Mouse (Mus musculus) heart, embryonic 16.5 days (tissue): ENCODE results near the gene Wdr93. TPM values are rescaled to one million over a fixed set of nuclear protein-coding genes. Genes with fewer than 3 reads are reported as not detected.
"Not testable (repeated sequence)": the region's sequence is repeated elsewhere in the genome, so short reads cannot be mapped to it uniquely, and the experiment has no call there.

ENCODE experiments used
- ATAC-seq: fragments of 200-750 bp; cut with Nextera tagmentation; replicated peaks from 2 replicates; pipeline ENCODE4 v1.8.0; 2017; ENCODE audit warnings: moderate number of reproducible peaks; ENCODE audit not compliant: insufficient read depth, low FRiP score; ENCODE audit errors: extremely low read depth
- H3K27ac ChIP-seq: fragments of 300-500 bp; sonication (generic); 2 replicates; pipeline ENCODE4 v1.5.1; 2014; ENCODE audit warnings: mild to moderate bottlenecking, low read length, control low read depth, moderate library complexity
- H3K27me3 ChIP-seq: fragments of 300-500 bp; sonication (generic); 2 replicates; pipeline ENCODE4 v1.6.1; 2014; ENCODE audit warnings: low read length, mixed read lengths; ENCODE audit not compliant: control insufficient read depth, insufficient read depth
- H3K36me3 ChIP-seq: fragments of 300-500 bp; sonication (generic); 2 replicates; pipeline ENCODE4 v1.6.1; 2014; ENCODE audit not compliant: control insufficient read depth, insufficient read depth
- H3K4me1 ChIP-seq: fragments of 300-500 bp; sonication (generic); 2 replicates; pipeline ENCODE4 v1.6.1; 2014; ENCODE audit warnings: low read length, mixed read lengths; ENCODE audit not compliant: control insufficient read depth, insufficient read depth
- H3K4me2 ChIP-seq: fragments of 300-500 bp; sonication (generic); 2 replicates; pipeline ENCODE4 v1.6.1; 2014; ENCODE audit warnings: low read depth, mild to moderate bottlenecking, control low read depth, low read length
- H3K4me3 ChIP-seq: fragments of 300-500 bp; sonication (generic); 2 replicates; pipeline ENCODE4 v1.5.1; 2014; ENCODE audit warnings: mild to moderate bottlenecking, control low read depth, low read length
- H3K9ac ChIP-seq: fragments of 300-500 bp; sonication (generic); 2 replicates; pipeline ENCODE4 v1.6.1; 2014; ENCODE audit warnings: low read length, control low read depth
- H3K9me3 ChIP-seq: fragments of 300-500 bp; sonication (generic); replicated peaks from 2 replicates; pipeline ENCODE4 v1.6.1; 2016; ENCODE audit warnings: low read length; ENCODE audit not compliant: control insufficient read depth
- WGBS: fragments of 180-500 bp; shearing (Covaris S2); extraction: QIAGEN DNeasy Blood & Tissue Kit; methylation state at CpG from one replicate; pipeline ENCODE4 v1.1.7; 2014; 5-methylcytosine and 5-hydroxymethylcytosine counted together
- polyA plus RNA-seq: library from polyadenylated mRNA; unstranded; fragments of >200 nt; fragmentation: Nextera tagmentation; extraction: Ambion mirVana; gene quantifications from 2 replicates; pipeline ENCODE4 v1.2.1, GENCODE M21; 2015

Wdr93 gene
- polyA plus RNA-seq, 1 experiment from 2014 or later = 0.32 TPM

DNA sequence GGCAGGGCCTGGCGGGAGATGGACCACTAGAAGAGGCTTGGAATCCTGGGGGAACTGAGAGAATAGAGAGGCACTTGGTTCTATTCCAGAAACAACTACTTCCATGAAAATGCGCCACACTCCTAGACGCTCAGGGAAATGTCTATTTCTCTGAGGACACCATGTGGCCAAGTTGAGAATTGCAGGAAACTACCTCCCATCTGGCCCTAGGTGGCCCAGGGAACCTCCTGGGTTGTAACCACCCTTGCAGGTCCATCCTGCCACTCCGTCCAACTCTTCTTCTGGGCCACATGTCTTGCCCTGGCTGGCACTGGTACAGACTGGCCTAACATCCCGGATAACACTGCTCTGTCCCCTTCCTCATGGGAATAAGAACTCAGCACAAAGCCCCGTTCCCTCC lies 43.3 kb downstream of the Wdr93 start:
- no peak overlapping the region for H3K4me3 ChIP-seq
- ATAC-seq = peak; percentile 26; the same call in 1 of the 2 replicates
- no peaks in the 10 kb centered on the region for H3K36me3 ChIP-seq
- H3K4me2 ChIP-seq = no peak overlapping the region
- H3K9ac ChIP-seq = no peak overlapping the region
- no peak overlapping the region for H3K27ac ChIP-seq
- peaks cover 21% of the 10 kb centered on the region for H3K27me3 ChIP-seq
- H3K4me1 ChIP-seq = peaks cover 3% of the 10 kb centered on the region; the same call in 1 of the 2 replicates
- no peaks in the 10 kb centered on the region for H3K9me3 ChIP-seq
- 9% methylated on average over 6 of the region's 6 CpGs for WGBS

DNA sequence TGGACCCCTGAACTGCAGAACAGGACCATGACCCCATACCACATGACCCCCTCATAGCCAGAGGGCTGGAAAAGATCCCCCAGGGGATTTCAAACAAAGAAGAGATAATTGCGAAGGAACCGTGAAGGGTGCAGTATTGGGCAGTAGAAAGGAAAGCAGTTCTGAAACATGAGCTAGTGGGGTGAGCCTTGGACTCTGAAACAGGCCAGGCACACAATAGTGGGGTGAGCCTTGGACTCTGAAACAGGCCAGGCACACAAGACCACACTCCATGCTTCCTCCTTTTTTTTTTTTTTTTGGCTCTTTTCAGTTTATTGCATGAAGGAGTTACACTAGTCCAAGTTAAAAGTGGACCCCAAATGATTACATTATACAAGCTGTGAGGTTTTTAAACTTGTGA lies 46.8 kb downstream of the Wdr93 start:
- H3K27ac ChIP-seq, H3K4me2 ChIP-seq, H3K9ac ChIP-seq, H3K4me1 ChIP-seq, H3K9me3 ChIP-seq, H3K36me3 ChIP-seq, H3K4me3 ChIP-seq, ATAC-seq: not testable (repeated sequence)
- H3K27me3 ChIP-seq = peaks cover 53% of the 10 kb centered on the region
- WGBS = 54% methylated on average over 2 of the region's 2 CpGs

DNA sequence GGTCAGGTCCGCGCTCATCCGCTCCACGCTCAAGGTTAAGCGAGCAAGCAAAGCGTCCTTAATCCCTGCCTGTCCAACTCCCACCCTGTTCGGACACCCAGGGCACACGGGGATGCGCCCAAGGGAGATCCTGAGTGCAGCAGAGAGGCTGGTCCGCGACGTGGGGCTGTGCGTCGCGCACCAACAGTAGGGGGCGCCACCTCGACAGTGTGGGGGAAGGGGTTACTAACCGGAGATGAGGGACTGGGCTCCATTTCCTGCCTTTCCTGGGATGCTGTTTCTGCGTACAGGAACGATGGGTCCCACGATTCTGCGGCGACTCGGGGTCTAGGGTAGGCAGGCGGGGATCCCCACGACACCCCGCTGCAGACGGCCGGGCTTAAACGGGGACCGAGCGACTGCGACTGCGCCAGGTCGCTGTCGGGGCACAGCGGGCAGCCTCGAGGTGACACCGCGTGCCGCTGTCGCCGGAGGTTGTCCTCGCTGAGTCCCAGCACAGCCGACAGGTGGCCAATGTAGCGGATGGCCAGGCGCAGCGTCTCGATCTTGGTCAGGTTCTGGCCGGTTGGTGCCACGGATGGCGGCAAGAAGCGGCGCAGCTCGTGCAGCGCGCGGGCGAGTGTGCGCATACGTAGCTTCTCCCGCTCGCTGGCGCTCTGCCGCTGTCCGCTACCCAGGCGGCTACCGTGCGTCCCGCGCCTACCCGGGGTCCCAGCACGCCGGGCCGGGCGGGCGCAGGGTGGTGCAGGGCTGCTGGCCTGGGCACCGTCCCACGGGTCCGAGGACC lies 49.9 kb downstream of the Wdr93 start:
- no peaks in the 10 kb centered on the region for H3K36me3 ChIP-seq
- ATAC-seq = no peak; the same call in 1 of the 2 replicates
- no peak overlapping the region for H3K27ac ChIP-seq
- peak overlapping the region; percentile 76 for H3K4me2 ChIP-seq
- no peaks in the 10 kb centered on the region for H3K9me3 ChIP-seq
- 1% methylated on average over 80 of the region's 80 CpGs for WGBS
- H3K4me3 ChIP-seq = peak overlapping the region; percentile 45
- H3K9ac ChIP-seq = peak overlapping the region; percentile 11
- H3K4me1 ChIP-seq = peaks cover 7% of the 10 kb centered on the region
- H3K27me3 ChIP-seq = peaks cover 58% of the 10 kb centered on the region

DNA sequence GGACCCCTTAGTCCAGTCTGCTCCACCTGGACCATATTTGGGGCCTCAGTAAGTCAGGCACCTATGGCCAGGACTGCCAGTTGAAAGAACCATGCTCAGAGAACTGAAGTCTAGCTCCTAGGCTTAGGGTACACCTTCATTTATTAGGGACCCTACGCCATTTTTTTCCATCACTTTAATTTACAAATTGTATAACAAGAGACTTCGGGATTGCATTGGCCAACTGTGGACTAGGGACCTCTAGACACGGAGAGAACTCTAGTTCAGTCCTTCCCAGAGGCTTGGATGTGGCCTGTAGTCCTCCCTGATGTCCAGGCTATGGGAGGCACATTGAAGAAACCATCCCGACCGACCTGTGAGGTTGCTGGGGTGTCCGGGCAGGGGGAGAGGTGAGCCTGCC lies 50.7 kb downstream of the Wdr93 start, which contains the start of gene Mesp1:
Mesp1 (minus strand) TSS at position 101 of the 400 bp plus-strand sequence.
- no peaks in the 10 kb centered on the region for H3K9me3 ChIP-seq
- no peak for ATAC-seq
- peak within 1 kb of the TSS; percentile 11 for H3K9ac ChIP-seq
- WGBS = 71% methylated on average over 6 of the region's 6 CpGs
- no peaks in the 10 kb centered on the region for H3K36me3 ChIP-seq
- peaks cover 7% of the 10 kb centered on the region for H3K4me1 ChIP-seq
- H3K27ac ChIP-seq = no peak within 1 kb of the TSS
- H3K4me3 ChIP-seq = peak within 1 kb of the TSS; percentile 45
- peaks cover 55% of the 10 kb centered on the region for H3K27me3 ChIP-seq
- peak within 1 kb of the TSS; percentile 76 for H3K4me2 ChIP-seq

DNA sequence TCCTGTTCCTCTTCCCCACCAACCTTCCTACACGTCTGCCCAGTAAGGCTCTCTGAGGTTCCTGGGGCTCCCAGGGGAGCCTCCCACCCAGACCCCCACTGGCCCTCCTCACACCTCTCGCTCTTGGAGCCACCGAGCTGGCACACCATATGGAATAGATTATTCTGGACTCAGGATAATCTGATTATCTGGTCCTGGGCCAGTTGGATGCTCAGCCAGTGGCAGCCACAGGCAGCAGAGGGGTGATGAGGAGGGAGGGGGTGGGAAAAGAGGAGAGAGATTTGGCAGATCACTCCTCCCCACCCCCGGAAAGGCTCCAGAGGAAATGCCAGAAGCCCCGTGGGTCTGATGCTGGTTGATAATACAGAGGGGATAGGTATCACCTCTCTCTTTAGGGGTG lies 55.6 kb downstream of the Wdr93 start:
- H3K4me1 ChIP-seq = no peaks in the 10 kb centered on the region
- H3K9ac ChIP-seq = no peak overlapping the region
- no peak overlapping the region for H3K4me2 ChIP-seq
- no peak for ATAC-seq
- WGBS = 29% methylated on average over 5 of the region's 5 CpGs
- H3K27me3 ChIP-seq = peaks cover 16% of the 10 kb centered on the region
- no peaks in the 10 kb centered on the region for H3K9me3 ChIP-seq
- no peak overlapping the region for H3K27ac ChIP-seq
- no peaks in the 10 kb centered on the region for H3K36me3 ChIP-seq
- H3K4me3 ChIP-seq = no peak overlapping the region

DNA sequence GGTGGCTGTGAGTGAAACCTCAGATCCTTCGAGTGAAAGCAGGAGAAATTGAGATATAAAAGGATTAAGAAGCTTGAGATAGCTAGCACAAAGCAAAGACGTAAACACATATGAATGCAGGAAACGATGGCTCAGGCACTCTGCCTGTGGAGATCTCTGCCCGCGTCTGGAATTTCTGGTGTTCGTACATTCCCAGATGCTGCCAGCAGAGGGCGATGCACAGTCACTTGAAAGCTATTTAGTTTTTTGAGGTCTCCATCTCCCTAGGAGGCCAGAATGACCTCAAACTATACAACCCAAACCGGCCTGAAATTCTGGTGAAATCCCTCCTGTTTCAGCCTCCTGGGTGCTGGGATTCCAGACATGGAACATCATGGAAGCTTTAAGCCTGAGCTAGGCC lies 56.1 kb downstream of the Wdr93 start:
- Histone ChIP-seq H3K36me3 (no peaks in the 10 kb centered on the region), H3K4me2 (no peak overlapping the region), H3K4me3 (no peak overlapping the region), H3K9me3 (no peaks in the 10 kb centered on the region), H3K27me3 (peaks cover 12% of the 10 kb centered on the region), H3K9ac (no peak overlapping the region), H3K4me1 (peaks cover 1% of the 10 kb centered on the region), H3K27ac (no peak overlapping the region)
- WGBS = 2% methylated on average over 8 of the region's 8 CpGs
- ATAC-seq = peak; percentile 30

DNA sequence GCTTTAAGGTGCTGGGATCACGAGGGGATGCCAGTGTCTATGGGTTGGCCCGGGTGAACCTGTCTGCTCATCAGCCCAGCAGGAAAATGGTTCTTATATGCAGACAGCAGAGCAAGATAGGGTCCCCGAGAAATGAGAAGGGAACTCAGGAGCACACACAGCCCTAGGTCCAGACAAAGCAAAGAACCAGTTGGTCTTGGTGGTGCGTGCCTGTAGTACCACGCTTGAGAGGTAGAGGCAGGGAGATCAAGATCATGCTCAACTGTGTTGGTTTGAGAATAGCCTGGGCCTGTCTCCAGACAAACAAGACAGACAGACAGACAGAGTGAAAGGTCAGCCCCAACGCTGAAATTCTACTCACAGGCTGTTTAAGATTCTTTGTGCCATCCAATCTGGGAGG lies 56.5 kb downstream of the Wdr93 start:
- H3K4me3 ChIP-seq = no peak overlapping the region
- H3K36me3 ChIP-seq = no peaks in the 10 kb centered on the region
- H3K27me3 ChIP-seq = peaks cover 7% of the 10 kb centered on the region
- H3K4me2 ChIP-seq = no peak overlapping the region
- ATAC-seq = no peak
- H3K27ac ChIP-seq = no peak overlapping the region
- no peaks in the 10 kb centered on the region for H3K9me3 ChIP-seq
- WGBS = 62% methylated on average over 6 of the region's 6 CpGs
- H3K9ac ChIP-seq = no peak overlapping the region
- peaks cover 4% of the 10 kb centered on the region for H3K4me1 ChIP-seq

DNA sequence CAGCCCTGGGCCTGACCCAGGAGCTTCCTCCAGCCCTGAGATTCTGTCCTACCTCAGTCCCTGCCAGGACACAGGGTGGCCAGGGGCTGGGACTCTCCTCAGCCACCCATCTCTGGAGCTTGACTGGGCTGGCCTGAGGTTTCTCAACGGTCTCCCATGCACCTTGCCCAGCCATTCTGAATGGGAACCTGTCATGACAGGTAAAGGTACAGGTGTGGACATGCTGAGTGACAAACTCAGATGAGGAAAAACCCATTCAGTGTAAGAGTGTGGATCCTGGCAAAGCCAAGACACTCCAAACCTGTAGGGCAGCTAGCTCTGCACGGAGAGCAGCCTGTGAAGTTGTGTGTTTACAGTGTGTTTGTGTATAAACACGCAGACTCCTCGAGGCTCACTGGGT lies 57.4 kb downstream of the Wdr93 start:
- no peak overlapping the region for H3K4me2 ChIP-seq
- no peaks in the 10 kb centered on the region for H3K36me3 ChIP-seq
- WGBS = 79% methylated on average over 4 of the region's 4 CpGs
- H3K9ac ChIP-seq = no peak overlapping the region
- H3K27ac ChIP-seq = no peak overlapping the region
- no peak overlapping the region for H3K4me3 ChIP-seq
- H3K27me3 ChIP-seq = 0 out of 2 replicates have a peak, but pooled peaks cover 2% of the 10 kb centered on the region
- peaks cover 4% of the 10 kb centered on the region for H3K4me1 ChIP-seq
- no peak for ATAC-seq
- no peaks in the 10 kb centered on the region for H3K9me3 ChIP-seq

DNA sequence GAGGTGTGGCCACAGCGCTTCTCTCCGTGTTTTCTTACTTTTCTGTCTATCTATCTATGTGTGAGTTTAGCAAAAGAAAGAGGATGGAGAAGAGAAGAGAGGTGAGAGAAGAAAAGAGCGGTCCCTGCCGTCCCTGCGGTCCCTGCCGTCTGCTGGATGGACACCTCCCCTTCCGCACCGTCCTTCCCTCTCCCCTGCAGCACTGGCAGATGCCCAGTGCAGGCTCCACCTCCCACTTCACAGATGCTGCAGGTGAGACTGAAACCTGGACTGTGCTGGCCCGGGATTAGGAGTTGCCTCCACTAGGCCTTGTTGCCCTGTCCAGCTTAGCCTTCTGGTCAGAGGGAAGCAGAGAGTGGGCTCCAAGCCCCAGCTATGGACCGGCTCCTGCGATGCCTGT lies 58.4 kb downstream of the Wdr93 start:
- Histone ChIP-seq H3K36me3 (no peaks in the 10 kb centered on the region), H3K27me3 (no peaks in the 10 kb centered on the region), H3K27ac (no peak overlapping the region), H3K4me1 (peaks cover 4% of the 10 kb centered on the region), H3K9me3 (no peaks in the 10 kb centered on the region), H3K4me2 (no peak overlapping the region), H3K4me3 (no peak overlapping the region), H3K9ac (no peak overlapping the region)
- no peak for ATAC-seq
- 66% methylated on average over 11 of the region's 11 CpGs for WGBS
